Mouse (Mus musculus) left cerebral cortex, postnatal 4 days (tissue): ENCODE data around the gene Olfr322. TPM values are rescaled to one million over a fixed set of nuclear protein-coding genes. Genes with fewer than 3 reads are reported as not detected.
"Not testable (repeated sequence)": the region's sequence is repeated elsewhere in the genome, so short reads cannot be mapped to it uniquely, and the experiment has no call there.

Experiments used
- DNase-seq: peaks from one replicate; pipeline ENCODE4 v3.0.0-alpha.2; 2022
- intact Hi-C: fragments of 180-260 bp; cut with DNase I; formaldehyde crosslinking; loops from one replicate; pipeline ENCODE4 v1.15.1; 2025
- total RNA-seq, 2 experiments: library from RNA; stranded (reverse); gene quantifications; 2 replicates each; pipeline ENCODE4 v1.2.3; 2021

The Olfr322 gene
- total RNA-seq = not detected

DNA sequence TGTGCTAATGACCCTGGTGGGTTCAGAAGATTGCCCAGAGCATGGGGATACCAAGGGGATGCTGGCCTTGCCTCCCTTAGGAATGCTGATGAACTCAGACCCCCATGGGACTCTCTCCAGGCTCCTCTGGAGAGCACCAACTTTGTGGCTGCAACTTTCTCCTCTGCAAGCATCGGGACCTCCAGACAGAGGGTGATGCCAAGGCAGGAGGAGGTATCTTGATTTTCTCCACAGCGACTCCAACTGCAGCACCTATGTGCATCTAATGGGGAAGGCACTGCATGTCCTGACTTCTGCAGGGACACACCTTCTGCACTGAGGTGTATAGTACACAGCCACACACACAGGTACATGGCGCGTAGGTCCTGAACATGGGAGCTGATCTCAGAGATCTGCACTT lies at the start of gene Olfr322:
Olfr322 (plus strand) TSS at position 187 of the 400 bp plus-strand sequence.
- no peak for DNase-seq
- intact Hi-C loops = no loop called here

DNA sequence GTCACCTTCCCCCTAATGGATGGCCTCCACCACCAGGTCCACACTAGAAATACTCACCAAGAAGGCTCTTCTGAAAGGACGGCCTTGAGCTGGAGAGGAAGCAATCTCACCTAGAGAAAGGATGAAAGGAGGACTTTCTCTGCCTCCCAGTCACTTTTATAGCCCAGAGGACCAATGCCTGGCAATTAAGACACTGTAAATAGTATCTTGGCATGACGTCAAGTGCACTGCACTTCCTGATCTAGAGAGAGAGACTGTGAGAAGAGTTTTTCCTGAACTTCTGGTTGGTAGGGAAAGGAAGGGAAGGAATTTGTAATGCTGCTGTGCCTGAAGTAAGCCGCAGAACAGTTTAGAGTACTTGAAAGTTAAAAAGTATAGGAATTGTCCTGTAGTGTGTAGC lies 45.2 kb upstream of the Olfr322 start:
- no peak for DNase-seq
- intact Hi-C loops = no loop called here

DNA sequence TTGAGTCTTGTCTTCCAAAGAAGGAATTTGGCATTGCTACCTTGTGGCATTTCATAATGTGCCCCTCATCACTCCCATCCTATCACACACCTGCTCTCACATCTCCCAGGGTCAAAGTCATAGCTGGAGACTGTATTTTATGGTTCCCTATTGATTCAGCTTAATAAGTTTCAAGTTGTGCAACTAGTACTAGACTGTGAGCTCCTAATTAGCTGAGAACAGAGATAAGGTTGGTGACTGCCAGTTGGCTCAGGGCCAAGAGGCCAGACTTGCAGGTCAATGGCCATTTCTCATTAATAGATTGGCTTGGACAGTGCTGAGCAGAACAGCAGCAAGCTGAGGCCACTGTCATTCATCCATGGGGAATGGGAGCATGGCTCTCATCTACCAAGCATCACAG lies 44.1 kb upstream of the Olfr322 start:
- DNase-seq = peak; percentile 29
- intact Hi-C loops = no loop called here

DNA sequence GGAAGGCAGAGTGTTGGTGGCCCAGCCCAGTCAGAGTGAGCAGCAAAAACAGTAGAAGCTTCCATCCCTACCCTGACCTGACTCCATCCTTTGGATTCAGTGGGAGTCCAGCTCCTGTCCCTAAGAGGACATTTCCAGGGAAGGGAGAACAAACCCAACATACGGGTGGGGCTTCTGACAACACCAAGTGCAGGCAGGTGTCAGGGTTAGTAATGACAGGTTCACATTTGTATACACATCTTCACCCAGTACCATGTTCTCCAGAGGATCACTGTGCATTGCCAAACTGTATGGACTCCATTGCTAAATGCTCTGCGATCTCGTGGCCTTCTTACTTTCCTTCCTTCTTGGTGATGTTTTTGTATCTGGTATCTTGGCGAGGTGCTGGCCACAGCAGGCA lies 42.6 kb upstream of the Olfr322 start, which contains the start of gene 2210407C18Rik:
2210407C18Rik (minus strand) TSS at position 101 of the 400 bp plus-strand sequence.
- DNase-seq = no peak
- intact Hi-C loops = no loop called here

DNA sequence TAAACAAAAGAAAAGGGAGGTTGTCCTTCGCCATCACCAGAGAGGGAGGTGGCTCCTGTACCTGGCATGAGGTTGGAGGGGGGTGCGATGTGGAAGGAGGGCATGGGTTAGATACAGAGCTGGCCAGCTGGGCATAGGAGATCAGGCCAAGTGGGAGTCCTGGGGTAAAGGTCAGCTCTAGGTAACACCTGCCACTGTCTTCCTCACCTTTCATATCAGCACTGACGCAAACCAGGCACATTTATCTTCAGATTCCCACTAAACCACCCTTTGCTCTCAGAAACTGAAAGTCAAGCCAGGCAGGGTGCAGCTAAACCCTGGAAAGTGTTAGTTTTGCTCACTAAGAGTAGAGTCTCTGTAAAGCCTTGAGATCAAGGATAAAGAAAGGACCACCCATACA lies 40.2 kb upstream of the Olfr322 start:
- no peak for DNase-seq
- intact Hi-C loops = no loop called here

DNA sequence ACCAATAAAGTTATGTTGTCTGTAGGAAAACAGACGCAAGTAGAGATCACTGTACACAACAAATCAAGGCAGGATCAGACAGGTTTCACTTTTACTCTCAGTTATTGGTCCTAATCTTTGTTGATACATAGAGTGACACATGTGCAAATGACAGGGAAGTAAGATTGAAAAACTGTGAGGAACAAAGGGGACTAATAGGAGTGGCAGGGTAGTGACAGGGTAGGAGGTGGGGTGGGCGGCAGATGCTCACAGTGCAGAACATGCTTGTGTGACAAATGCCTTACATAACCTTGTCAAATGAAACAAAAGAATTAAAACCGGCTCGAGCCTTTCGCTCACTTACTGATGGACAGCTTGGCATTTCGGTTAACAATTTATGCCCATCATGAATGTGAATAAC lies 39.8 kb upstream of the Olfr322 start:
- no peak for DNase-seq
- intact Hi-C loops = no loop called here

DNA sequence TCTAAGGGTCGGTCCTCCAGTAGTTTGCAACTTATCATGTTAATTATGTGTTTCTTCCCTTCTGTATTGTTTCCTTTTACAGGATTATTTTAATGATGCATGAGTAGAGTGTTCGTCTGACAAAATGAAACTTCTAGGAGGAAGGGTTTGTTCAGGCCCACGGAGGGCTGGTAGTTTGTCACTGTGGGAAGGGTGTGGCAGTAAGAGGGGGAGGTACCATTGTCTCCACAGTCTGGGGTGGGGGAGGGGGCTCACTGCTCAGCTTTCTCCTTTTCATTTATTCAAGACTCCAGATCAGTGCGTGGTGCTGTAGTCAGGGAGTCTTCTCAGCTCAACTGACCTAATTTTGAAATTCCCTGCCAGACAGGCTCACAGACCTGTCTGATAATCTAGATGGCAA lies 32.4 kb upstream of the Olfr322 start:
- intact Hi-C loops = no loop called here
- DNase-seq = no peak

DNA sequence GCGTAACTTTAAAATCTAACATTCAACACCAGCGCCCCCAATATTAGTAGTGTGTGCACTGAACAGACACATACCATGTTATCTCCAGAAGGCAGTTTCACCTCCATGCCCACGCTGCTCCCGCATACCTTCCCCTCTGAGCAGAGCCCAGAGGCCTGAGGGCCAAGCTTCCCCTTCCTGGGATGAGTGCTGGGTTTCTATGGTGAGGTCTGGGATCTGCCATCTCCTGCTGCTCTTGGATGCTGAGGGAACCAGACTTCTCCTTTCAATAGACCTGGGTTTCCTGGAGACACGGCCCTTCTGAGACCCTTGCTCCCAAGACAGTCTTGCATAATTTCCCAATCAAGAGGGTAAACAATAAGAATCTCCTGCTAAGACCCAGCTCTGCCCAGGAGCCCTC lies 28.2 kb upstream of the Olfr322 start, which contains the start of gene Olfr323:
Olfr323 (minus strand) TSS at position 101 of the 400 bp plus-strand sequence.
- intact Hi-C loops = no loop called here
- DNase-seq = no peak

DNA sequence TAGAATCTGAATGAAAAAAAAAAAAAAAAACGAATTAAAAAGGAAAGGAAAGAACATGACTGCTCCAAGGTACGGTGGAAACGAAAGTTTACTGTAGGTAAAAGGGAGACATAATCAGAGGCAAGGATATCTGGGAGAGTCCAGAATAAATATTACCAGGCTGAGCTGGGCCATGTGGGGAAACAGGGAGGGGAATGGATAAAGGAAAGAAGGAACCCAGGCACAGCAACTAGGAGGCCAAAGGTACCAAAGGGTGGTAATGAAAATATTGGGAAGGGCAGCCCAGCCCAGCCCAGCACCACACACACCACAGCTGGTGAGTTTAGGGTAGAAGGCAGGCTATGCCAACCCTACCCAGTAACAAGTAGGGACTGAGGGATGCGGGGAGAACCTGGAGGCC lies 23.7 kb upstream of the Olfr322 start:
- intact Hi-C loops = no loop called here
- no peak for DNase-seq

DNA sequence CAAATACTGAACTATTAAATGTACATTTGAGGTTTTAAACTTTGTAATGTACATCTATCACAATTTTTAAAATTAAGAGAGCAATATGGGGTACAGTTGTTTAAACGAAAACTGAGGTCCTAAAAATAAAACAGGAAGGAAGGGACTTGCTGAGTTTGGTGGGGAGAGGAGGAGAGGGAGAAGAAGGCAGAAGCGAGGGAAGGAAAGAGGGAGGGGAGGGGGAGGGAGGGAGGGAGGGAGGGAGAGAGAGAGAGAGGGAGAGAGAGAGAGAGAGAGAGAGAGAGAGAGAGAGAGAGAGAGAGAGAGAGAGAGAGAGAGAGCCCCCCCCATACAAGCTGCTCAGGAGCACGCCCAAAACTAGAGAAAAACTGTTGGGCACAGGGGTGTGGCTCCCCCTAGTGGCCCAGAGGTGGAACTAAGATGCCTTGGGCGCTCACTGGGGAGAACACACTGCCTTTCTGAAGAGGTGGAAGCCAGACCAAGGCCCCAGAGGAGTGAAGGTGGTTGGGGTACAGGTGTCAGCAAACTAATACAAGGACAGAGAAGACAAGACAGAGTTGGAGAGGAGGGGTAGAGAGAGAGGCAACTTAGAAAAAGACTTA lies 22.1 kb upstream of the Olfr322 start:
- intact Hi-C loops = no loop called here
- peak; percentile 39 for DNase-seq

DNA sequence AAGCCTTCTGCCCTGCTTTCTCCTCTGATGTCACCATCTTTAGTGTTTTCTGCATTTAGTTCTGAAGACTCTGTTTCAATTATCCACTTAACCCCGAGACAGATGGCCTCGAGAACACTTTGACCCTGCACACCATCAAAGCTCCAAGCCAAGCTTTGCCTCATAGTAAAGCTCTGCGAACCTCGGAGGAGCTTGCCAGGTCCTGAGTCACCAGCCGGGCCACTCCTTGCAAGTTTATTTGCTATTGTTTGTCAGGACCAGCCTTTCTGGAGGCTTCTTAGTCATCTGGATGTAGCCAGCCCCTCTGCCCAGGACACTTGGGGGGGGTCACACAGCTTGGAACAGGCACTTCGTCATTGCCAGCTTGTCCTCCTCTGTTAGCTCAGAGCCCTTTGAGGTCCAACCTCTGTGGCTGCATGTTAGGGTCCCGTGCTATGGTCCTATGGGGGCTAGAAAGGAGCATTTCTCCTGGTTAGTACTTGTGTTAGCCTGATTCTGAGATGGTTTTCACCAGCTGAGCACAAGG lies 20.3 kb upstream of the Olfr322 start:
- intact Hi-C loops = no loop called here

DNA sequence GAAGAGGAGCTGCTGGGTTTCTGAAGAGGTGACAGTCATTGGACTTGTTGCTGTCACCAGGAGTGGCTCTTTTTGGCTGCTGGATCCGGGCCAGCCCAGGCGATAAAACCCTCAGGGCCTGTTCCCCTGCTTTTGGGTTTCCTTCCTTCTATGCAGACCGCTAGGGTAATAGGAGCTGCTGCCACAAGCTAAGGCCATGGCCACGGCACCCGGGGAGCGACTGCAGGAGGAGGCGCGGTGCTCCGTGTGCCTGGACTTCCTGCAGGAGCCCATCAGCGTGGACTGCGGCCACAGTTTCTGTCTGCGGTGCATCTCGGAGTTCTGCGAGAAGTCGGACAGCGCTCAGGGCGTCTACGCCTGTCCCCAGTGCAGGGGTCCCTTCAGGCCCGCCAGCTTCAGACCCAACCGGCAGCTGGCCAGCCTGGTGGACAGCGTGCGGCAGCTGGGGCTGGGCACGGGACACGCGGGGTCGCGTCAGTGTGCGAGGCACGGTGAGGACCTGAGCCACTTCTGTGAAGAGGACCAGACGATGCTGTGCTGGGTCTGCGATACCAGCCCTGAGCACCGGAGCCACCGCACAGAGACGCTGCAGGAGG lies 18.2 kb upstream of the Olfr322 start, which contains the start of gene Trim58:
Trim58 (plus strand) TSS at position 194 of the 596 bp plus-strand sequence.
- intact Hi-C loops = no loop called here
- peak; percentile 10 for DNase-seq

More for the DNA sequence above, 20.3 kb upstream of the Olfr322 start:
- DNase-seq = no peak

DNA sequence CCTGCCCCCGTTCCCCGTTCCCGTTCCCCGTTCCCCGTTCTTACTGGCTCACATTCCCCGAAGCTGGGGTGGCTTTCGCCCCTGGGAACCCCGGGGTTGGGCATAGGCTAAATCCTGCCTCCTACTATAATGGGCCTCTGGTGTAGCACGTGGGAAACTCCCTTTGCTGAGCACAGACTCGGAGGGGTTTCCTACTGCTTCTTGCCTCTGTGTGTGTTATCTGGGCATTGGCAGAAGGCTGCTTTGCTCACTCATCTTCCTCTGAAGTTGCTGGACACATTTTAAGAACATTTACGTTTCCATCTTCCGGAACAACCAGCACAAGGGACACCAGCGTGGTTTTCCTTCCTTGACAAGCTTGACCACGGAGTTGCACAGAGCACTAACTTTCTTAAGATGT lies 17.5 kb upstream of the Olfr322 start:
- intact Hi-C loops = no loop called here
- no peak for DNase-seq

DNA sequence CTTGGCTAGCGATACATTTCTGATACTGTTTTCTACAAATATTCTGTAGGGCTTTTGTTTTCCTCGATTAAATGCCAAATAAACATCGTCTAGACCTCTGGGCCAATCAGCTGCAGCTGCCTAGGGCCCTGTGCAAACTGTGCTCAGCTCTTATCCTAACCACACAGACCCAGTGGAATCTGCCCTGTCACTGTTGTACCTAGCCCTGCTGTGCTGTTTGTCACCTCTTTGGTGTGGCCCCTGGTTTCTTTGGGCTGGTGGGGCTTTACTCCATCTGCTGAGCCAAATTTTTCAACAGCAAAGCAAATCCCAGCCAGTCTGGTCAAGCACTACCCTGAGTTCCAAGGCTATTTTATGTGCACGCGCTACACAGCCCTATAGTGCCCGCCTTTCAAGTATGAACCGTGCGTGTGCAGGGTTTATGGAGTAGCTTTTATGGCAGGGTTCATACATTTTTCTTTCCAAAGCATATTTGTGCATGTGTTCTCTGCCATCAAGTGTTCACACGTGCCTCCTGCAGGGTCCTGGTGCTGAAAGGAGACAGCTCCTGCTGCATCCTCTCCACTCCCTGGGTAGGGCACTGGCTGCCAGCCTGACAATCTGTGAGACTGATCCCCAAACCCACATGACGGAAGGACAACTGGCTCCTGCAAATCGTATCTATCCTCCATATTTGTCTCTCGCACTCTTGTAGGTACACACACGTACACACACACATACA lies 16.8 kb upstream of the Olfr322 start:
- intact Hi-C loops = no loop called here
- DNase-seq = no peak

DNA sequence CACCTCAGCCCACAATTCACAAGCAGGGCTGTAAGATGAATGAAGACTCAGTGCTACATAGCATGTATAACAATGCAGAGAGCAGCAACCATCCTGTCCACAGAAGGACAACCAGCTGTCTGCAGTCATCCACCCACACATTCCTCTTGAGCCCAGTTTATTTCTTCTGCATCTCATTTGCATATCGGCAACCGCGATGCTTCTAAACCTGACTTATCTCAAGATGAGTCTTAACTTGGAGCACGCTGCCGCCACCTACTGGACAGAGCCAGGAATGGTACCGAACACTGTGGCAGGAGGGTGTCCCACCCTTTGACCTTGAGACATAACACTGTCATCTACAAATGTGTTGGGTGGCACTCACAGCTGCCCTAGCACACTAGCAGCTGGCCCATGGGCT lies 15.2 kb upstream of the Olfr322 start:
- intact Hi-C loops = no loop called here
- DNase-seq = peak; percentile 23

DNA sequence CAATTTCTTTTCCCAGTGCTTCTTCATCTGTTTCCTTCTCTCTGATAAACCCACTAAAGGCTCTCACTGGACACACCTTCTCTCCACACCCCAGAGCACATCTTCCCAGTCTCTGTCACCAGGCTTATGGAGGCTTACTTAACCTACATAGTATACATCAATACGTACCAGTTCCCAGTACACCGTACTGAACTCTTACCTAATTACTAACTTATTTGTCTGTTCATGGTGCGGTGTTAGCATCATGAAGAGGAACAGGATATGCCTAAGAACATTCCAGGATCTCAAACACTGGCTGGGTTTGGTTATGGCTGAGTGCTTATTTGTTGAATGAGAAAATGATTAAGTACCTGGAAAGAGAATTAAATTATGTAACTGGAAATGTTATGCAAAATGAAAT lies 3.4 kb upstream of the Olfr322 start:
- intact Hi-C loops = no loop called here
- DNase-seq = no peak

DNA sequence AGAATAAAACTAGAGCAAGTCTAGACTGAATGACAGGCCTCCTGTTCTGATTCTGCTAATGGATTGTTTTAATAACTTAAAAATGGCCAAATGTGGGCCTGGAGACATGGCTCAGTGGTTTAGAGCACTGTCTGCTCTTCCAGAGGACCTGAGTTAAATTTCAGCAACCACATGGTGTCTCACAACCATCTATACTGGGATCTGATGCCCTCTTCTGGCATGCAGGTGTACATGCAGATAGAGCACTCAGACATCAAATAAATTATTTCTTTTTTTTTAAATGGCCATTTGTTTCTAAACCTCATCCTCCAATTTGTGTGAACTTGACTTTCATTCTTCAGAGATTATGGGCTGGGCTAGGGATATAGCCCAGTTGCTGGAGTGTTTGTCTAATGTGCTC lies 10.7 kb downstream of the Olfr322 start:
- intact Hi-C loops = no loop called here
- DNase-seq = no peak

DNA sequence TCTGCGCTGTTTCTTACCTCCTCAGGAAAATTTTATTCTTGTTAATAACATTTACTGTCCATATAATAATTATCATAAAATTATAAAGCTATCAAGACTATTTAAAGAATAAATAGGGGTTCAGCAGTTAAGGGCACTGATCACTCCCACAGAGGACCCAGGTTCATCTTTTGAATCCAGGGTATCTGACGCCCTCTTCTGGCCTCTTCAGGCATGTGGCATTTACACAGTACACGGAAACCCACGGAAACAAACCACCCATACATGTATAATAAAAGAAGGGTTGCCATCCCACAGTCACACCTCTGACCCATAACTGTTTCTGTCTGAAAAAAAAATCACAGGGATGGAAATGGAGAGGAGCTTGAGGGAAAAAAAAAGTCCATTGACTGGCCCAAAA lies 13.2 kb downstream of the Olfr322 start:
- no peak for DNase-seq
- intact Hi-C loops = no loop called here

DNA sequence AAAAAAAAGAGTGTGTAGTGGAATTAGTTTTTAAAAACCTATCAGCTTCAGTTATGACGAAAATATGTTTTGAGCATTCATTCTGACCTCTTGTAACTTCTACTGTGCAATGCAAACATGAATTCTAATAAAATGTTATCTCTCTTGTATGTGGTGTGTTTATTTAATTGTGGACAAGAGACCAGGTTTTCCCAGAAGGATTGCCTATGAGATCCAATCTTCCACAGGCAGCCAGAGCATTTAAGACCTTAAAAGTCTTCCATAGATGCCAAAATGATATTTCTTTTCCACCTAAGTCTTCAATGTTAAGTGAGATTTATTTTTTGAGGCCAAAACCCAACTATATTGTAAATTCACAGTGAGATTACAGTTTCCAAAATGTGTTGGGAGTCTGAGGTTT lies 22.2 kb downstream of the Olfr322 start, which contains the start of gene Olfr320:
Olfr320 (plus strand) TSS at position 301 of the 400 bp plus-strand sequence.
- intact Hi-C loops = no loop called here
- no peak for DNase-seq

DNA sequence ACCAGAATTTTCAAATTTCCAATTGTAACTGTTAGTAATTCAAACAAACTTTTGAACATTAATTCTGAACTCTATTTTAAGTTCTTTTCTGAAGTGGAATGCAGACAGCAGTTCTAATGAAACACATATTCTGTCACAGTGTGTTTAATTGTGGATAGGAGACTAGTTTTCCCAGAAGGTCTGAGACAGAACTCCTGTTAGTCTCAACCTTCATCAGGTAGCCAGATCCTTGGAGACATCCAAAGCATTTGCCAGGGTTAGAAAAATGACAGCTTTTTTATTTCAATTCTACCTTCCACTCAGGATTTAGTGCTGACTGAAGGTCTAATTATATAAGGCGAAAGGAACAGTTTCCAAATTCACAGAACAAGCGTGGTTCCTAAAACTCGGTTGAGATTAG lies 40.3 kb downstream of the Olfr322 start, which contains the start of gene Olfr319:
Olfr319 (plus strand) TSS at position 301 of the 400 bp plus-strand sequence.
- intact Hi-C loops = no loop called here
- no peak for DNase-seq

DNA sequence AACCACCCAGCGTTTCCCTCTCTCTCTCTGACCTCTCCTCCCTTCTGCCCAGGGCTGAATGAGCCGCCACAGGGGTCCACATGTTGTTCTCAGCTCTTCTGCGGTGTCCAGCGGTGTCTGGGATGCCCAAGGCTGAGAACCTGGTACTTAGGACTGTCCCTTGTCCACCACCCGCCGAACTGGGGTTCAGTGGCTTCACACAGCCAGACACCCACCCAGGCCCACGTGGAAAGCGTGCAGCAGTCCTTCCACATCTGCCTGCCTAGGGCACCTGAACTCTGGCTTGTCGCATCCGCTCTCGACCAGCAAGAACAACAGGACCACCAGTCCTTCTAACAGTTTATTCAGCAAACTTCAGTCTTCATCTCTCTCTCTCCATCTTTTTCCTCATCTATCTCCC lies 50.5 kb downstream of the Olfr322 start:
- intact Hi-C loops = no loop called here
- no peak for DNase-seq

DNA sequence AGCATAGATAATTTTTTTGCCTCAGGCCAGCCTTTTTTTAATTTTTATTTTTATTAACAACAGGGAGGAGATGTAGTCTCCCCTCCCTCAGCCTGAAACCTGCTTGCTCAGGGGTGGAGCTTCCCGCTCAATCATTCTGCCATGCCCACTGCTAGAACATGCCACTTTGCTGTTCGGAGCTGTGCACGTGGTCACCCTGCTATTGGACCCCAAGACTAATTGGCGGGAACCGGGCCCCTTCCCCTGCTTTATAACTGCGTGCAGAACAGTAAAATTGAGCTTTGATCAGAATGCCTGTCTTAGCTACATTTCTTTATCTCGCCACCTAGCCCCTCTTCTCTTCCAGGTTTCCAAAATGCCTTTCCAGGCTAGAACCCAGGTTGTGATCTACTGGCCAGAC lies 59.1 kb downstream of the Olfr322 start:
- DNase-seq, intact Hi-C loops: not testable (repeated sequence)
